Mouse (Mus musculus) left cerebral cortex, adult 11 months (tissue): ENCODE results near the gene Fbxl17.

Experiments used
- DNase-seq: peaks from one replicate; pipeline ENCODE4 v3.0.0; 2022; ENCODE audit warnings: low spot score

The Fbxl17 gene

GRCm38 (mm10) chr17:63165847-63166246, 334.0 kb downstream of the Fbxl17 start:
- no peak for DNase-seq

GRCm38 (mm10) chr17:63164289-63164688, 335.5 kb downstream of the Fbxl17 start:
- DNase-seq, result no peak

GRCm38 (mm10) chr17:63161953-63162352, 337.9 kb downstream of the Fbxl17 start:
- DNase-seq, result no peak

GRCm38 (mm10) chr17:63159196-63159595, 340.6 kb downstream of the Fbxl17 start:
- DNase-seq, result no peak

GRCm38 (mm10) chr17:63158436-63158835, 341.4 kb downstream of the Fbxl17 start:
- DNase-seq, result no peak

- DNase-seq, result no peak
Measured at GRCm38 (mm10) chr17:63157906-63158305, 341.9 kb downstream of the Fbxl17 start.

- DNase-seq, result no peak
Measured at GRCm38 (mm10) chr17:63157019-63157418, 342.8 kb downstream of the Fbxl17 start.

GRCm38 (mm10) chr17:63146514-63146913, 353.3 kb downstream of the Fbxl17 start:
- DNase-seq, result no peak

- DNase-seq, result no peak
Measured at GRCm38 (mm10) chr17:63145751-63146491, 353.9 kb downstream of the Fbxl17 start.

- DNase-seq, result no peak
Measured at GRCm38 (mm10) chr17:63145311-63145741, 354.5 kb downstream of the Fbxl17 start.

GRCm38 (mm10) chr17:63143825-63144224, 356.0 kb downstream of the Fbxl17 start:
- DNase-seq, result no peak

GRCm38 (mm10) chr17:63134805-63135204, 365.0 kb downstream of the Fbxl17 start:
- DNase-seq, result no peak

- DNase-seq, result no peak
Measured at GRCm38 (mm10) chr17:63122427-63122826, 377.4 kb downstream of the Fbxl17 start.

- DNase-seq, result no peak
Measured at GRCm38 (mm10) chr17:63119701-63120100, 380.1 kb downstream of the Fbxl17 start.

GRCm38 (mm10) chr17:63119077-63119476, 380.7 kb downstream of the Fbxl17 start:
- DNase-seq, result no peak

- DNase-seq, result no peak
Measured at GRCm38 (mm10) chr17:63117130-63117529, 382.7 kb downstream of the Fbxl17 start.

GRCm38 (mm10) chr17:63114399-63115085, 385.3 kb downstream of the Fbxl17 start:
- DNase-seq, result peak; percentile 26

GRCm38 (mm10) chr17:63112826-63113225, 387.0 kb downstream of the Fbxl17 start:
- DNase-seq, result no peak

GRCm38 (mm10) chr17:63110994-63111393, 388.8 kb downstream of the Fbxl17 start:
- no peak for DNase-seq

- DNase-seq, result no peak
Measured at GRCm38 (mm10) chr17:63110211-63110755, 389.5 kb downstream of the Fbxl17 start.

GRCm38 (mm10) chr17:63108035-63108434, 391.8 kb downstream of the Fbxl17 start:
- DNase-seq, result no peak

GRCm38 (mm10) chr17:63107515-63107914, 392.3 kb downstream of the Fbxl17 start:
- no peak for DNase-seq

GRCm38 (mm10) chr17:63095553-63095952, 404.3 kb downstream of the Fbxl17 start:
- DNase-seq, result no peak
